In the genomic region with DNA sequence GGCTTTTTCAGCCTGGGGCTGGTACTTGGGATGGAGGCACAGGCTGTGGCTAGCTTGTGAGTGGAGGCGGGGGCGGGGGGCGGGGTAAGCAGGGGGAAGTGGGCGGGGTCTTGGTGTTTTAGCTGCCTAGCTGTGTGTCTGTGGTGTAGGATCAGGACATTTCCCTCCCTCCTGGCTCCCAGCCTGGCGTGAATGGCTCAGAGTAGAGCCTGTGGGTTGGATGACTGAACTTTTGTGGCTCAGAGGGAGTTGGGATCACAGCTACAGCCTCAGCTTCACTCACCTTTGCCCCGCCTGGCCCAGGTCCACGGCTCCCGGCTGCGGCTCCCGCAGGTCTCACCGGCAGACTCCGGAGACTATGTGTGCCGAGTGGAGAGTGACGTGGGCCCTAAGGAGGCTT, we compare ENCODE assay signal across 15 mouse cellular contexts. TPM values are rescaled to one million over a fixed set of nuclear protein-coding genes. Genes with fewer than 3 reads are reported as not detected.
DNase-seq lines count a peak whose midpoint lies in the region; ATAC-seq lines count a peak whose summit lies in the region.
"Had no signal": no experiment of that assay in that cellular context is flagged by ENCODE, and none has a peak within 500 bp of the region (broad histone marks: within the 10 kb centered on the region; RNA-seq: fewer than 3 reads in every experiment).

No protein-coding gene starts in this region.

- no peak overlapping the region for H3K4me3 ChIP-seq in heart, embryonic 10.5 days
- no peak overlapping the region for H3K4me3 ChIP-seq in kidney, embryonic 16.5 days (ENCODE audit: low read length)
- H3K4me3 ChIP-seq: forebrain, embryonic 10.5 days had no signal

- DNase-seq in heart, adult 11 months, result peak; percentile 95
- DNase-seq in heart, embryonic 10.5 days (ENCODE audit: low spot score), result no peak
- DNase-seq in 3T3-L1 (ENCODE audit: low read depth, low spot score) (peak; percentile 96), adipocyte (ENCODE audit: low spot score) (peak; percentile 75)
- no peak for DNase-seq in frontal cortex, adult 2 months (ENCODE audit: extremely low spot score in 1 of 2, low spot score in 1 of 2)
- no peak for DNase-seq in spleen, postnatal 14 days (ENCODE audit: low spot score in 2 of 2)
- no peak for DNase-seq in gastrocnemius, adult 8-10 months (ENCODE audit: low spot score in 2 of 2)
- DNase-seq: cerebellum, postnatal 25 days; lung, postnatal 10 days had no signal

- no peaks in the 10 kb centered on the region for H3K9me3 ChIP-seq in heart, embryonic 10.5 days
- no peaks in the 10 kb centered on the region for H3K9me3 ChIP-seq in kidney, embryonic 16.5 days (ENCODE audit: low read length)
- H3K9me3 ChIP-seq: forebrain, embryonic 10.5 days had no signal

- no peak overlapping the region for H3K27ac ChIP-seq in heart, embryonic 10.5 days
- H3K27ac ChIP-seq in kidney, embryonic 16.5 days (ENCODE audit: low read length), result no peak overlapping the region
- H3K27ac ChIP-seq: forebrain, embryonic 10.5 days had no signal

- H3K4me1 ChIP-seq in heart, embryonic 10.5 days, result no peaks in the 10 kb centered on the region
- no peaks in the 10 kb centered on the region for H3K4me1 ChIP-seq in kidney, embryonic 16.5 days (ENCODE audit: insufficient read depth, low read length)
- H3K4me1 ChIP-seq: forebrain, embryonic 10.5 days had no signal

- no peak overlapping the region for H3K4me2 ChIP-seq in kidney, embryonic 16.5 days (replicated peaks; ENCODE audit: low read depth, low read length)

- no peak overlapping the region for H3K9ac ChIP-seq in kidney, embryonic 16.5 days (replicated peaks; ENCODE audit: low read length)

- peak; percentile 53; the same call in 1 of the 2 replicates for ATAC-seq in kidney, embryonic 16.5 days (ENCODE audit: low FRiP score, low TSS enrichment)
- ATAC-seq: inflammation-experienced regulatory T-cells, adult 6 months had no signal

- H3K36me3 ChIP-seq in heart, embryonic 10.5 days, result peaks cover 98% of the 10 kb centered on the region
- H3K36me3 ChIP-seq in kidney, embryonic 16.5 days (ENCODE audit: insufficient read depth, low read length), result peaks cover 84% of the 10 kb centered on the region

- no peaks in the 10 kb centered on the region for H3K27me3 ChIP-seq in heart, embryonic 10.5 days (ENCODE audit: insufficient read depth, poor library complexity, severe bottlenecking)
- no peaks in the 10 kb centered on the region for H3K27me3 ChIP-seq in kidney, embryonic 16.5 days (ENCODE audit: insufficient read depth, low read length)
- H3K27me3 ChIP-seq: CH12.LX had no signal

- 80% methylated on average over 14 of the region's 14 CpGs for WGBS in heart, embryonic 10.5 days
- 68% methylated on average over 14 of the region's 14 CpGs for WGBS in kidney, embryonic 16.5 days

RNA-seq across cellular contexts. Expression of gene Ldlrad2, which starts 34.0 kb away (rescaled TPM):
- polyA plus RNA-seq in heart, embryonic 10.5 days (2016; fragmentation: Nextera tagmentation; extraction: Ambion mirVana), result 0.39 TPM in 1 of 2 replicates, not detected in the other
- not detected in 2 replicates for polyA plus RNA-seq in kidney, embryonic 16.5 days (2015; fragmentation: Nextera tagmentation; extraction: Ambion mirVana)
- not detected in 2 replicates for polyA plus RNA-seq in frontal cortex, adult 2 months (2012; rRNA removed)
- not detected for total RNA-seq in gastrocnemius, adult 8-10 months (2022)
- total RNA-seq: CH12.LX; granulocyte monocyte progenitor cell, adult 5-6 weeks; midbrain, postnatal 0 days had no signal
- polyA plus RNA-seq: forebrain, embryonic 10.5 days; inflammation-experienced regulatory T-cells, adult 6 months had no signal

RNA-seq across cellular contexts. Expression of gene Usp48, which starts 53.2 kb away (rescaled TPM):
- polyA plus RNA-seq in heart, embryonic 10.5 days (2016; fragmentation: Nextera tagmentation; extraction: Ambion mirVana), result 47.7 and 56.9 TPM in 2 replicates
- 62.9 and 69.8 TPM in 2 replicates for polyA plus RNA-seq in kidney, embryonic 16.5 days (2015; fragmentation: Nextera tagmentation; extraction: Ambion mirVana)
- 171 and 180 TPM in 2 replicates for polyA plus RNA-seq in frontal cortex, adult 2 months (2012; rRNA removed)
- 10 to 100 TPM; 23.5 to 28.6 (median 24.9) TPM for total RNA-seq in gastrocnemius, adult 8-10 months (2022)

Comparison
In these comparisons a context has a peak if more than half of its experiments do, and no peak if none do; other contexts are left out.
1. DNase-seq: peak in heart, adult 11 months (single experiment), 3T3-L1 (single experiment) and adipocyte (single experiment); none in heart, embryonic 10.5 days (single experiment), frontal cortex, adult 2 months (0 of 2), spleen, postnatal 14 days (0 of 2) and gastrocnemius, adult 8-10 months (0 of 2).